ENCODE assay signal across 8 mouse cellular contexts in genomic region chr7:25705801-25706251, GRCm38 (mm10). TPM values are rescaled to one million over a fixed set of nuclear protein-coding genes. Genes with fewer than 3 reads are reported as not detected.
DNase-seq lines count a peak whose midpoint lies in the region; ATAC-seq and TF ChIP-seq lines count a peak whose summit lies in the region.

No protein-coding gene starts in this region.

- no peak for ATAC-seq in hindbrain, embryonic 15.5 days (ENCODE audit: low FRiP score, low read depth)
- ATAC-seq in hindbrain, postnatal 0 days: no peak
- ATAC-seq in midbrain, embryonic 15.5 days (replicated peaks): no peak

- TF ChIP-seq CTCF in hindbrain, postnatal 0 days (IDR thresholded peaks at IDR 0.05; ENCODE audit: low read depth): no peak

- no peak overlapping the region for H3K4me3 ChIP-seq in hindbrain, embryonic 15.5 days
- no peak overlapping the region for H3K4me3 ChIP-seq in hindbrain, postnatal 0 days (ENCODE audit: low read length)
- H3K4me3 ChIP-seq in midbrain, embryonic 15.5 days: no peak overlapping the region

- H3K4me1 ChIP-seq in hindbrain, embryonic 15.5 days (replicated peaks): peaks cover 28% of the 10 kb centered on the region
- peaks cover 14% of the 10 kb centered on the region for H3K4me1 ChIP-seq in hindbrain, postnatal 0 days (ENCODE audit: insufficient read depth, low read length)
- peaks cover 26% of the 10 kb centered on the region for H3K4me1 ChIP-seq in midbrain, embryonic 15.5 days

- WGBS in hindbrain, embryonic 15.5 days: 53% methylated on average over 6 of the region's 6 CpGs
- 52% methylated on average over 6 of the region's 6 CpGs for WGBS in hindbrain, postnatal 0 days
- WGBS in midbrain, embryonic 15.5 days: 69% methylated on average over 6 of the region's 6 CpGs

- no peaks in the 10 kb centered on the region for H3K9me3 ChIP-seq in hindbrain, embryonic 15.5 days
- no peaks in the 10 kb centered on the region for H3K9me3 ChIP-seq in hindbrain, postnatal 0 days (ENCODE audit: low read length)
- no peaks in the 10 kb centered on the region for H3K9me3 ChIP-seq in midbrain, embryonic 15.5 days

- no peaks in the 10 kb centered on the region for H3K36me3 ChIP-seq in hindbrain, embryonic 15.5 days
- no peaks in the 10 kb centered on the region for H3K36me3 ChIP-seq in hindbrain, postnatal 0 days (ENCODE audit: insufficient read depth, low read length)
- H3K36me3 ChIP-seq in midbrain, embryonic 15.5 days (replicated peaks): no peaks in the 10 kb centered on the region

- intact Hi-C loops in heart, postnatal 10 days (cut with DNase I): no loop called here

- H3K4me2 ChIP-seq in hindbrain, embryonic 15.5 days: peak overlapping the region; percentile 77; the same call in 1 of the 2 replicates
- no peak overlapping the region for H3K4me2 ChIP-seq in hindbrain, postnatal 0 days (ENCODE audit: low read depth, low read length)
- H3K4me2 ChIP-seq in midbrain, embryonic 15.5 days: no peak overlapping the region

- H3K27ac ChIP-seq in hindbrain, embryonic 15.5 days (replicated peaks): 0 out of 2 replicates have a peak overlapping the region, but pooled peaks have one; percentile 3
- H3K27ac ChIP-seq in hindbrain, postnatal 0 days: no peak overlapping the region
- H3K27ac ChIP-seq in midbrain, embryonic 15.5 days: no peak overlapping the region

- H3K9ac ChIP-seq in hindbrain, embryonic 15.5 days: no peak overlapping the region
- no peak overlapping the region for H3K9ac ChIP-seq in hindbrain, postnatal 0 days (replicated peaks; ENCODE audit: low read length)
- no peak overlapping the region for H3K9ac ChIP-seq in midbrain, embryonic 15.5 days

- H3K27me3 ChIP-seq in hindbrain, embryonic 15.5 days: no peaks in the 10 kb centered on the region
- H3K27me3 ChIP-seq in hindbrain, postnatal 0 days (ENCODE audit: insufficient read depth, low read length): no peaks in the 10 kb centered on the region
- H3K27me3 ChIP-seq in midbrain, embryonic 15.5 days (replicated peaks): peaks cover 10% of the 10 kb centered on the region; the same call in 1 of the 2 replicates

- DNase-seq in hindbrain, postnatal 0 days (ENCODE audit: low spot score): no peak
- peak; percentile 41 for DNase-seq in NIH3T3 (ENCODE audit: low read depth)
- peak; percentile 69 to 76 for DNase-seq in heart, postnatal 10 days
- DNase-seq in lung, postnatal 10 days: peak; percentile 83
- DNase-seq in thymus, postnatal 10 days (ENCODE audit: low spot score in 2 of 2): no peak
- DNase-seq in layer of hippocampus, postnatal 14 days (ENCODE audit: low spot score in 2 of 2): no peak

RNA-seq across cellular contexts. Expression of gene Ccdc97, which starts 13.1 kb away (rescaled TPM):
- 30.9 and 40.9 TPM in 2 replicates for polyA plus RNA-seq in hindbrain, embryonic 15.5 days (2015; fragmentation: Nextera tagmentation; extraction: Ambion mirVana)
- 41.2 and 43.1 TPM in 2 replicates for total RNA-seq in hindbrain, postnatal 0 days (2014; rRNA removed)
- 23.1 and 26.6 TPM in 2 replicates for polyA plus RNA-seq in hindbrain, postnatal 0 days (2015; fragmentation: Nextera tagmentation; extraction: Ambion mirVana)
- 10 to 100 TPM; 48.9 to 51.9 TPM for total RNA-seq in heart, postnatal 10 days (2021)
- 39.5 and 40.2 TPM in 2 replicates for polyA plus RNA-seq in midbrain, embryonic 15.5 days (2015; fragmentation: Nextera tagmentation; extraction: Ambion mirVana)
- 10 to 100 TPM; 50.1 to 50.5 TPM for total RNA-seq in layer of hippocampus, postnatal 14 days (2021)

RNA-seq across cellular contexts. Expression of gene Tgfb1, which starts 19.0 kb away (rescaled TPM):
- polyA plus RNA-seq in hindbrain, embryonic 15.5 days (2015; fragmentation: Nextera tagmentation; extraction: Ambion mirVana): 0.84 and 0.87 TPM in 2 replicates
- 2.3 and 2.4 TPM in 2 replicates for total RNA-seq in hindbrain, postnatal 0 days (2014; rRNA removed)
- 0.76 and 0.98 TPM in 2 replicates for polyA plus RNA-seq in hindbrain, postnatal 0 days (2015; fragmentation: Nextera tagmentation; extraction: Ambion mirVana)
- 10 to 100 TPM; 43.6 to 45.5 TPM for total RNA-seq in heart, postnatal 10 days (2021)
- 0.56 and 1.0 TPM in 2 replicates for polyA plus RNA-seq in midbrain, embryonic 15.5 days (2015; fragmentation: Nextera tagmentation; extraction: Ambion mirVana)
- 1 to 10 TPM; 8.1 to 8.9 TPM for total RNA-seq in layer of hippocampus, postnatal 14 days (2021)

RNA-seq across cellular contexts. Expression of gene B9d2, which starts 25.2 kb away (rescaled TPM):
- polyA plus RNA-seq in hindbrain, embryonic 15.5 days (2015; fragmentation: Nextera tagmentation; extraction: Ambion mirVana): 41.1 and 42.8 TPM in 2 replicates
- total RNA-seq in hindbrain, postnatal 0 days (2014; rRNA removed): 29.5 and 51.3 TPM in 2 replicates
- 50.8 and 55.6 TPM in 2 replicates for polyA plus RNA-seq in hindbrain, postnatal 0 days (2015; fragmentation: Nextera tagmentation; extraction: Ambion mirVana)
- 10 to 100 TPM; 12.3 to 14.3 TPM for total RNA-seq in heart, postnatal 10 days (2021)
- 47.3 and 50.9 TPM in 2 replicates for polyA plus RNA-seq in midbrain, embryonic 15.5 days (2015; fragmentation: Nextera tagmentation; extraction: Ambion mirVana)
- 10 to 100 TPM; 21.9 to 25.3 TPM for total RNA-seq in layer of hippocampus, postnatal 14 days (2021)

RNA-seq across cellular contexts. Expression of gene Tmem91, which starts 30.9 kb away (rescaled TPM):
- polyA plus RNA-seq in hindbrain, embryonic 15.5 days (2015; fragmentation: Nextera tagmentation; extraction: Ambion mirVana): 65.6 and 72.7 TPM in 2 replicates
- total RNA-seq in hindbrain, postnatal 0 days (2014; rRNA removed): 62.1 and 115 TPM in 2 replicates
- 182 and 185 TPM in 2 replicates for polyA plus RNA-seq in hindbrain, postnatal 0 days (2015; fragmentation: Nextera tagmentation; extraction: Ambion mirVana)
- total RNA-seq in heart, postnatal 10 days (2021): not detected
- 53.5 and 54.0 TPM in 2 replicates for polyA plus RNA-seq in midbrain, embryonic 15.5 days (2015; fragmentation: Nextera tagmentation; extraction: Ambion mirVana)
- 10 to 100 TPM; 16.4 to 29.3 TPM for total RNA-seq in layer of hippocampus, postnatal 14 days (2021)

RNA-seq across cellular contexts. Expression of gene Exosc5, which starts 46.9 kb away (rescaled TPM):
- polyA plus RNA-seq in hindbrain, embryonic 15.5 days (2015; fragmentation: Nextera tagmentation; extraction: Ambion mirVana): 39.3 and 41.8 TPM in 2 replicates
- 27.9 and 33.9 TPM in 2 replicates for total RNA-seq in hindbrain, postnatal 0 days (2014; rRNA removed)
- polyA plus RNA-seq in hindbrain, postnatal 0 days (2015; fragmentation: Nextera tagmentation; extraction: Ambion mirVana): 36.5 and 39.2 TPM in 2 replicates
- total RNA-seq in heart, postnatal 10 days (2021): 10 to 100 TPM; 17.9 to 20.6 TPM
- 41.0 and 44.9 TPM in 2 replicates for polyA plus RNA-seq in midbrain, embryonic 15.5 days (2015; fragmentation: Nextera tagmentation; extraction: Ambion mirVana)
- total RNA-seq in layer of hippocampus, postnatal 14 days (2021): 10 to 100 TPM; 29.3 to 29.8 TPM

Comparison
In these comparisons a context has a peak if more than half of its experiments do, and no peak if none do; other contexts are left out.
1. DNase-seq: peak in NIH3T3 (single experiment), heart, postnatal 10 days (2 of 2) and lung, postnatal 10 days (single experiment); none in hindbrain, postnatal 0 days (single experiment), thymus, postnatal 10 days (0 of 2) and layer of hippocampus, postnatal 14 days (0 of 2).
2. RNA of gene Tgfb1, which starts 19.0 kb away (total RNA-seq): 43.6 to 45.5 TPM in heart, postnatal 10 days; 8.1 to 8.9 TPM in layer of hippocampus, postnatal 14 days and 2.3 to 2.4 TPM in hindbrain, postnatal 0 days; every median in the first group is over 4 times any median in the second.